Mouse (Mus musculus): ENCODE measurements around the gene Kdm2a.

- no peak for TF ChIP-seq POLR2A (IDR thresholded peaks at IDR 0.05; ENCODE audit: low read depth, low read length)
- TF ChIP-seq CTCF (IDR thresholded peaks at IDR 0.05; ENCODE audit: extremely low read depth, insufficient read length, insufficient replicate concordance, low read depth, low read length), result no peak
Measured at GRCm38 (mm10) chr19:4299126-4299525, 99.0 kb downstream of the Kdm2a start.

All from small intestine, adult 2 months (tissue).